Mouse (Mus musculus) embryonic fibroblast, embryonic 13.5 days (primary cell): ENCODE measurements at regions not wholly inside any gene's neighbourhood (a gene's known extent, or its start where the extent isn't known, plus 50 kb on each side); places are given as distances from the start of the nearest gene placed in this dataset.

Experiments
- CTCF ChIP-seq: IDR thresholded peaks from 2 replicates; pipeline ENCODE4 v1.5.1; 2011; ENCODE audit warnings: mild to moderate bottlenecking, control low read depth, low read length, moderate library complexity, borderline replicate concordance; ENCODE audit not compliant: insufficient read depth
- POLR2A ChIP-seq: IDR thresholded peaks from 2 replicates; pipeline ENCODE4 v1.6.1; 2011; ENCODE audit warnings: low read depth, mild to moderate bottlenecking, control low read depth, low read length, moderate library complexity

DNA sequence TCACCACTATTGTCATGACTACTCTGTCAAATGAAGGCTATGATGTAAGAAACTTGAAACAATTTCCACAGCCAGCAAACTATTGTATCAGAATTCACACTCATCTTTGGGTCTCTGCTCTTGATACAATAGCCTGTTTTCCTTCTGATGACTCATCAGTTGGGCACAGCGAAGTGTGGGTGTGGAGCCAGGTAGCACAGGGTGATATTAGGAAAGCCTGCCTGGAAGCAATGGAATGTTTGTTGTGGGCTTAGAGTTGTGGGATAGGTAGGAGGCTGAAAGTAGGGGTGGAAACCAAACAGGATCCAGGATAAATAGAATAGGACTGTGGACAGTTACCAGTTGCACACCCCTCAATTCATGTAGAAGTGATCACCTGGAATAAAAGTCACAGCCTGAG is 194.4 kb upstream of the Ccdc54 start:
- TF ChIP-seq CTCF (no peak), POLR2A (no peak)
